Mouse (Mus musculus): Measurements from ENCODE around the gene Aaed1. TPM values are rescaled to one million over a fixed set of nuclear protein-coding genes. Genes with fewer than 3 reads are reported as not detected.

Gene Aaed1
- polyA plus RNA-seq, 1 experiment from 2014 or later: 51.9 TPM

- Histone ChIP-seq H3K27ac (ENCODE audit: low read depth) (no peak overlapping the region), H3K36me3 (ENCODE audit: insufficient read depth) (no peaks in the 10 kb centered on the region), H3K4me2 (no peak overlapping the region), H3K9me3 (ENCODE audit: low read depth, low read length) (no peaks in the 10 kb centered on the region), H3K4me1 (ENCODE audit: insufficient read depth) (no peaks in the 10 kb centered on the region), H3K9ac (no peak overlapping the region), H3K4me3 (ENCODE audit: low read depth, low read length) (no peak overlapping the region), H3K27me3 (ENCODE audit: insufficient read depth, low read length) (no peaks in the 10 kb centered on the region)
- ATAC-seq (ENCODE audit: insufficient read depth) (no peak), DNase-seq (no peak)
- TF ChIP-seq CTCF (IDR thresholded peaks at IDR 0.05; ENCODE audit: low read depth): no peak
Measured at GRCm38 (mm10) chr13:64319782-64320181, 7.3 kb upstream of the Aaed1 start.

- DNase-seq (no peak), ATAC-seq (ENCODE audit: insufficient read depth) (no peak)
- WGBS: 72% methylated on average over 2 of the region's 2 CpGs
- Histone ChIP-seq H3K4me1 (ENCODE audit: insufficient read depth) (no peaks in the 10 kb centered on the region), H3K4me3 (ENCODE audit: low read depth, low read length) (no peak overlapping the region), H3K4me2 (no peak overlapping the region), H3K9me3 (ENCODE audit: low read depth, low read length) (no peaks in the 10 kb centered on the region), H3K36me3 (ENCODE audit: insufficient read depth) (no peaks in the 10 kb centered on the region), H3K27me3 (ENCODE audit: insufficient read depth, low read length) (no peaks in the 10 kb centered on the region), H3K27ac (ENCODE audit: low read depth) (no peak overlapping the region), H3K9ac (no peak overlapping the region)
- TF ChIP-seq CTCF (IDR thresholded peaks at IDR 0.05; ENCODE audit: low read depth): no peak
Measured at GRCm38 (mm10) chr13:64318355-64318754, 5.8 kb upstream of the Aaed1 start.

- Histone ChIP-seq H3K9ac (no peak overlapping the region), H3K9me3 (ENCODE audit: low read depth, low read length) (no peaks in the 10 kb centered on the region), H3K27me3 (ENCODE audit: insufficient read depth, low read length) (no peaks in the 10 kb centered on the region), H3K4me2 (no peak overlapping the region), H3K4me3 (ENCODE audit: low read depth, low read length) (no peak overlapping the region), H3K27ac (ENCODE audit: low read depth) (no peak overlapping the region), H3K4me1 (ENCODE audit: insufficient read depth) (peaks cover 7% of the 10 kb centered on the region; the same call in 1 of the 2 replicates), H3K36me3 (ENCODE audit: insufficient read depth) (no peaks in the 10 kb centered on the region)
- WGBS: under 1% methylated on average over 3 of the region's 3 CpGs
- no peak for ATAC-seq (ENCODE audit: insufficient read depth)
- DNase-seq: peak; percentile 92
- peak; percentile 76 for TF ChIP-seq CTCF (IDR thresholded peaks at IDR 0.05; ENCODE audit: low read depth)
Measured at GRCm38 (mm10) chr13:64315483-64316050, 3.1 kb upstream of the Aaed1 start.

GRCm38 (mm10) chr13:64314041-64314440 is 1.5 kb upstream of the Aaed1 start:
- Histone ChIP-seq H3K27ac (ENCODE audit: low read depth) (no peak overlapping the region), H3K27me3 (ENCODE audit: insufficient read depth, low read length) (no peaks in the 10 kb centered on the region), H3K9me3 (ENCODE audit: low read depth, low read length) (no peaks in the 10 kb centered on the region), H3K4me3 (ENCODE audit: low read depth, low read length) (no peak overlapping the region), H3K9ac (no peak overlapping the region), H3K4me1 (ENCODE audit: insufficient read depth) (peaks cover 7% of the 10 kb centered on the region; the same call in 1 of the 2 replicates), H3K4me2 (no peak overlapping the region), H3K36me3 (ENCODE audit: insufficient read depth) (no peaks in the 10 kb centered on the region)
- no peak for TF ChIP-seq CTCF (IDR thresholded peaks at IDR 0.05; ENCODE audit: low read depth)
- ATAC-seq (ENCODE audit: insufficient read depth) (no peak), DNase-seq (no peak)
- WGBS: 69% methylated on average over 3 of the region's 3 CpGs

- H3K4me1 ChIP-seq (ENCODE audit: insufficient read depth): peaks cover 7% of the 10 kb centered on the region; the same call in 1 of the 2 replicates
- H3K4me2 ChIP-seq: peak overlapping the region; percentile 47
- 0% methylated on average over 2 of the region's 2 CpGs for WGBS
- H3K4me3 ChIP-seq (ENCODE audit: low read depth, low read length): peak overlapping the region; percentile 70
- no peaks in the 10 kb centered on the region for H3K9me3 ChIP-seq (ENCODE audit: low read depth, low read length)
- DNase-seq (no peak), ATAC-seq (ENCODE audit: insufficient read depth) (peak; percentile 50)
- 0 out of 2 replicates have a peak, but pooled peaks cover 3% of the 10 kb centered on the region for H3K36me3 ChIP-seq (ENCODE audit: insufficient read depth)
- no peaks in the 10 kb centered on the region for H3K27me3 ChIP-seq (ENCODE audit: insufficient read depth, low read length)
- no peak for TF ChIP-seq CTCF (IDR thresholded peaks at IDR 0.05; ENCODE audit: low read depth)
- 0 out of 2 replicates have a peak overlapping the region, but pooled peaks have one; percentile 1 for H3K9ac ChIP-seq
- no peak overlapping the region for H3K27ac ChIP-seq (ENCODE audit: low read depth)
Measured at GRCm38 (mm10) chr13:64312916-64313289, 393 bp upstream of the Aaed1 start.

- DNase-seq (peak; percentile 55), ATAC-seq (ENCODE audit: insufficient read depth) (no peak)
- peaks cover 11% of the 10 kb centered on the region; the same call in 1 of the 2 replicates for H3K36me3 ChIP-seq (ENCODE audit: insufficient read depth)
- no peak overlapping the region for H3K9ac ChIP-seq
- no peaks in the 10 kb centered on the region for H3K27me3 ChIP-seq (ENCODE audit: insufficient read depth, low read length)
- H3K9me3 ChIP-seq (ENCODE audit: low read depth, low read length): no peaks in the 10 kb centered on the region
- 24% methylated on average over 1 of the region's 1 CpGs for WGBS
- peak overlapping the region; percentile 93; the same call in 1 of the 2 replicates for H3K27ac ChIP-seq (ENCODE audit: low read depth)
- H3K4me2 ChIP-seq: peak overlapping the region; percentile 67
- peak overlapping the region; percentile 70 for H3K4me3 ChIP-seq (ENCODE audit: low read depth, low read length)
- peaks cover 7% of the 10 kb centered on the region; the same call in 1 of the 2 replicates for H3K4me1 ChIP-seq (ENCODE audit: insufficient read depth)
- TF ChIP-seq CTCF (IDR thresholded peaks at IDR 0.05; ENCODE audit: low read depth): no peak
Measured at GRCm38 (mm10) chr13:64311266-64311665, 1.2 kb downstream of the Aaed1 start.

GRCm38 (mm10) chr13:64310585-64310984 is 1.9 kb downstream of the Aaed1 start:
- TF ChIP-seq CTCF (IDR thresholded peaks at IDR 0.05; ENCODE audit: low read depth): no peak
- Histone ChIP-seq H3K4me2 (peak overlapping the region; percentile 67; the same call in 1 of the 2 replicates), H3K4me1 (ENCODE audit: insufficient read depth) (peaks cover 7% of the 10 kb centered on the region; the same call in 1 of the 2 replicates), H3K9ac (no peak overlapping the region), H3K4me3 (ENCODE audit: low read depth, low read length) (peak overlapping the region; percentile 9; the same call in 1 of the 2 replicates), H3K27ac (ENCODE audit: low read depth) (peak overlapping the region; percentile 31; the same call in 1 of the 2 replicates), H3K27me3 (ENCODE audit: insufficient read depth, low read length) (no peaks in the 10 kb centered on the region), H3K36me3 (ENCODE audit: insufficient read depth) (peaks cover 11% of the 10 kb centered on the region; the same call in 1 of the 2 replicates), H3K9me3 (ENCODE audit: low read depth, low read length) (no peaks in the 10 kb centered on the region)
- ATAC-seq (ENCODE audit: insufficient read depth): no peak
- 29% methylated on average over 6 of the region's 6 CpGs for WGBS
- DNase-seq: peak; percentile 25

Measured in lung, embryonic 14.5 days (tissue).